Mouse (Mus musculus) activated CD4-positive, CD25-positive, alpha-beta regulatory T cell (primary cell): ENCODE measurements around the gene Gm17349. TPM values are rescaled to one million over a fixed set of nuclear protein-coding genes. Genes with fewer than 3 reads are reported as not detected.

ENCODE experiments used
- polyA plus RNA-seq, 2 experiments: library from polyadenylated mRNA; unstranded; fragments of 100-300 nt; shearing (Covaris generic); gene quantifications; one replicate each; pipeline ENCODE4 v1.2.1; 2017

The Gm17349 gene
- not detected for polyA plus RNA-seq

DNA sequence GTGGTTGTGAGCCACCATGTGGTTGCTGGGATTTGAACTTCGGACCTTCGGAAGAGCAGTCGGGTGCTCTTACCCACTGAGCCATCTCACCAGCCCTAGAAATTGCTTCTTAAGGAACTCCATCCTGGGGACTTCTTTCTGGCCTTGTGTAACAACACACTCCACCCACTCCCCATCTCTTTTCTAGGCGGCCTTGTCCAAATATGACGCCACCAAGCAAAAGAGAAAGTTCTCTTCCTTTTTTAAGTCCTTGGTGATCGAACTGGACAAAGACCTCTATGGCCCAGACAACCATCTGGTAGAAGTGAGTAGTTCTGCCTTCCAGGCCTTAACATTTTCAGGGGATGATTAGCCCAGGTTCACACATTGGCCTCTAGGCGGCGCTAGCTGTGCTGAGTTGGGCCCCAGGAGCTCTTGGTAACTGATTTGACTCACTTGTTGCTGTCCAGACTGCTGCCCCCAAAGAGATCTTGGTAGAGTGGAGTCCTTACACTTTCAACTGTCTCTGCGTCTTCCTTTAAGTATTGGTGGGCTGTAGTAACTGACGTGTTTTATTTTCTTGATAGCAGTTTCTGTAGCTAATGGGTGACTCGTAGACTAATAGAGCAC, at the start of gene Gm17349:
TSS of gene Gm17349 (minus strand) at position 51 of the 609 bp plus-strand sequence.

DNA sequence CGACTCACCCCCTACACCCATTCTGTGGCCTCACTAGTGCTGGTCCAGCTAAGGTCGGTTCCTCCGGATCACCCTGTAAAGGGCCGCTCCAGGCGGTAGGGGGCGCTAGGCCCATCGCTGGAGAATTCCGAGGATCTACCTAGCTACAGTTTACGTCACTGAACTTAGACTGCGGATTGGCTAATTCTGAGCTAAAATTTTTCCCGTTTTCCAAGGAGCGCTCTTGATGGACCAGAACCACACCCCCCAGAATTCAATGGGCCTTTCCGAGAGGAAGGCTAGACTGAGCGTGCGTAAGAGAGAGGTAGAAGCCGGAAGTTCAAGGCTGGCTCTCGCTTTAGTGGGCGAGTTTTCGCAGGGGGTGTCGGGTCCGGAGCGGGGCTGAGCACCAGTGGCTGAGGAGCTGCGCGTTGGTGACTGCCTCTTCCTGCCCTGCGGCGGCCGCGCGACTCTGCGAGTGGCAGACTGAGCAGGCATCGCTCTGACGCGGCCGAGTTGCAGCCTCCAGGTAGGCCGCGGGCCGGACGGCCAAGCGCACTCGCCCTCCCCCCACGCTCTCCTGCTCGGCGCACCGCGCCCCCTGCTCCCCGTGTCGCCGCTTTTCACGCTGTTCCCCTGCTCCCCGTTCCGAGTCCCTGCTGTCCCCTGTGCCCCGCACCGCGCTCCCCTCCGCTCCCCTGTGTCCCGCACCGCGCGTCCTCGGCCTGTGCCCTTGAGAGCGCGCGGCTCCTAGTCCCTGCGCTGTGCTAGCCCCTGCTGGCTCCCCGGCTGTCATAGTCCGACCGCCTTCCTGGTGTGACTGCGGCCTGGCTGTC, 20.3 kb upstream of the Gm17349 start, which contains the start of gene Cox14:
TSS of gene Cox14 (plus strand) at position 278 of the 815 bp plus-strand sequence.

DNA sequence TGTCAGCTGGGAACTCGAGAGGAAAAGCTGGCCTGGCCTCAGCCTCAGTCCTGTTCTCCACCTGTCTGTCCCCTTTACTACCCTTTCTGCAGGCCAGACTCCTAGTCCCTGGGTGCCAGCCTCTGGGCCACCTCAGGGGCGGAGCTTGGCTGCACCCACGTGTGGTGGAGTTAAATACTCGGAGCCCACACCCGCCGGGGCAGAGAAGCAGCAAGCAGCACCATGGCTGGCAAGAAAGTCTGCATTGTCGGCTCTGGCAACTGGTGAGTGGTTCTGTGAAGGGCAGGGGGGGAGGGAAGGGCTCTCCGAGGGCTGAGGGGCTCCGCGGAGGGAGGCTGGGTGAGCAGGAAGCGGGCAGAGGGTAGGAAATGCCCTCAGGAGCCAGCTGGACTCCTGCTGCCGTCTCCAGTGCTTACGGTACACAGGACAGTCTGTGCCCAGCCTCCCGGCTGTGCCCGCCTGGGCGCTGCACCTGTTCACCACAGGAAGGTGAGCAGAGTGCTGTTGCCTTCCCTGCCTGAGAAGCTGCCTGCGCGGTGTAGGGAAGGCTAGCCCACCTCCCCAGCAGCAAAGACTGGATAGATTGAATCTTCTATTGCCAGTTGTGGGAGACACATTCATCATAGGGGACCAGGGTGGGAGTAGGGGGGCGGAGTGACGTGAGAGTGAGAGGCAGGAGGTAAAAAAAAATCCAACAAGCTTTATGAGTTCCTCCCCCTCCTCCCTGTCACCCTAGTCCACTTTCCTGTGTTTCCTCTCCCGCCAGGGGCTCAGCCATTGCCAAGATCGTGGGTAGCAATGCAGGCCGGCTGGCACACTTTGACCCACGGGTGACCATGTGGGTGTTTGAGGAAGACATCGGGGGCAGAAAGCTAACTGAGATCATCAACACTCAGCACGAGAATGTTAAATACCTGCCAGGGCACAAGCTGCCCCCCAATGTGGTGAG, 12.4 kb upstream of the Gm17349 start, which contains the start of gene Gpd1:
TSS of gene Gpd1 (plus strand) at position 130 of the 949 bp plus-strand sequence.

GRCm38 (mm10) chr15:99701999-99702900, 3.0 kb downstream of the Gm17349 start, which contains the start of gene Smarcd1:
Smarcd1 (plus strand) TSS chr15:99702129.

DNA sequence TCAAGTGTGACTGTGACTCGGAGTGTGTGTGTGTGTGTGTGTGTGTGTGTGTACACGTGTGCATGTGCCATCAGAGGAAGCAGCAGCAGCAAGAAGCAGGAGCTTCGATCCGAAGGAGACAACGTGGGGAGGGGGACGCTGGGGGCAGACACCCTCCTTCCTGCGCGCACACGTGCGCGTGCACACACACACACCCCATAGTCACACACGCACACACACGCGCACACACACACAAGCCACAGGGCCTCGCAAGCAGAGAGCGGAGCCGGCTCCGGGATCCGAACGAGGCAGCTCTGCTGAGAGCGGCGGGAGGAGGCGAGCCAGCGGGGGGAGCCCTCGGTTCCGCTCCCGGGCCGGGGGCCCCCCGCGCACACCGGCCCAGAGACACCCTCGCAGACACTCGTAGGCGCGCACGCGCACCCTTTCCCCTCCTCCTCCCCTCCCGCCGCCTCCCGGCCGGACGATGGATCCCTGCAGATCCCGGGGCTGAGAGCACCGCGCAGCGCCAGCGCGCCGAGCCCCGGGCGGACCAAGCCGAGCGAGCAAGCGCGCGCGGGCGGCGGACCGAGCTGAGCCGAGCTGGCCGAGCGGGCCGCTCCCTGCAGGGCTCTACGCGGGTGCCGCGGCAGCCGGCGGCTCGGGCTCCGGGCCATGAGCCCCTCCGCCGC, 35.0 kb downstream of the Gm17349 start, which contains the start of gene Asic1:
TSS of gene Asic1 (plus strand) at position 215 of the 668 bp plus-strand sequence.

Other genes starting within 250 kb of the Gm17349 start
- 10 to 100 TPM in 1 of 2 experiments, 1 to 10 TPM in 1; 8.0 to 12.3 TPM for gene Nckap5l, start 247.7 kb downstream of the Gm17349 start, polyA plus RNA-seq
- gene Bcdin3d, start 230.8 kb downstream of the Gm17349 start, polyA plus RNA-seq, result 10 to 100 TPM; 20.4 to 22.9 TPM
- gene Faim2, start 177.3 kb downstream of the Gm17349 start, polyA plus RNA-seq, result under 1 TPM; 0.01 to 0.20 TPM
- not detected for gene Aqp2, start 126.4 kb downstream of the Gm17349 start, polyA plus RNA-seq
- gene Aqp5, start 114.7 kb downstream of the Gm17349 start, polyA plus RNA-seq, result not detected
- gene Aqp6, start 104.1 kb downstream of the Gm17349 start, polyA plus RNA-seq, result not detected
- gene Racgap1, start 53.8 kb downstream of the Gm17349 start, polyA plus RNA-seq, result 10 to 100 TPM; 59.3 to 62.7 TPM
- under 1 TPM; 0.07 to 0.63 TPM for gene Asic1, start 35.1 kb downstream of the Gm17349 start, polyA plus RNA-seq
- 10 to 100 TPM; 31.0 to 40.1 TPM for gene Smarcd1, start 3.4 kb downstream of the Gm17349 start, polyA plus RNA-seq
- under 1 TPM; 0.14 to 0.36 TPM for gene Gpd1, start 12.0 kb upstream of the Gm17349 start, polyA plus RNA-seq
- 100 to 1,000 TPM; 133 to 166 TPM for gene Cox14, start 20.1 kb upstream of the Gm17349 start, polyA plus RNA-seq
- 10 to 100 TPM; 86.7 to 92.1 TPM for gene Cers5, start 67.4 kb upstream of the Gm17349 start, polyA plus RNA-seq
- gene Lima1, start 170.0 kb upstream of the Gm17349 start, polyA plus RNA-seq, result 1 to 10 TPM; 1.2 to 1.4 TPM